Mouse (Mus musculus) brown adipose tissue, adult 24 weeks (tissue): ENCODE data around the gene Prkch. TPM values are rescaled to one million over a fixed set of nuclear protein-coding genes. Genes with fewer than 3 reads are reported as not detected.

Source experiments
- H3K27ac ChIP-seq: fragments of 200-500 bp; replicated peaks from 2 replicates; pipeline ENCODE4 v1.5.1; 2012; ENCODE audit warnings: low read depth, mild to moderate bottlenecking, low read length
- H3K4me1 ChIP-seq: fragments of 200-500 bp; 2 replicates; pipeline ENCODE4 v1.6.1; 2012; ENCODE audit warnings: low read length, mixed read lengths; ENCODE audit not compliant: control insufficient read depth, insufficient read depth, insufficient read length
- H3K4me3 ChIP-seq: fragments of 200-500 bp; 2 replicates; pipeline ENCODE4 v1.5.1; 2012; ENCODE audit warnings: low read depth, mild to moderate bottlenecking, low read length, moderate library complexity; ENCODE audit not compliant: insufficient read depth
- polyA plus RNA-seq: library from polyadenylated mRNA; stranded (reverse); fragments of >200 nt; gene quantifications from 2 replicates; pipeline ENCODE4 v1.2.4, GENCODE M21; 2012; ENCODE audit not compliant: missing spikeins, insufficient read depth, insufficient read length

Gene Prkch
- polyA plus RNA-seq, 1 experiment = 2.7 TPM

DNA sequence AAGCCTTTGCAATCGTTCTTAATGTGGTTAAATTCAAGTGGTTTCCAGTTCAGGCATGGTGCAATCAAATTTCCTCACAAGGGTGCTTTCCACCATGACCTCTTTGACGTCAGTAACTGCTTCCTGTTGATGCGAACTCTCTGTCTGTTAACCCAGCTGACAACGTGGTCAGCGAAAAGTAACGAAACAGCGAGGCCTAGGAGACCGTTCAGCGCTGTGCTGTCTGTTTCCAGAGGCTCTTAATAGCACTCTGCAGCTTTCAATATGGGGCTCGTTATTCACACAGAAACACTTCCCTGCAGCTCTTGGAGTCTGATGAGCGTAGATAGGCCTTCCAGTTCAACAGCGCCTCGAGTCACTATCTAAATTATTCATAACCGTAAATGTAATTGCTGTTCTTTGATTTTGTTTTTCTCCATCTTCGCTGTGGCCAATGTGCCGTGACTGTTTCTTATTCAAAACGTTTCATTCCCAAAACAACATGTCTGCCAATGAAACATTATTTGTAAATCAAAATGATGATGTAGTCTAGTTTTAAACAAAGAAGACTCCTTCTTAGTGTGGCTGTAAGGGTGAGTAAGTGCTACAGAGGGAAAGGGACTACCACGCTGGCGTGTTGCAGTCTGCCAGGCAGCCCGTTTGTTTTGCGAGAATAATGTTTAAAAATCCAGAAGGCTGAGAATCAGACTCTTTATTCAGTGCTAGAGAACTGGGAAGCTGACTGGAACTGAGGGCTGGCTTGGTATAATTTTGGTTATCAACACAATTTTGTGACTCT is 131.5 kb downstream of the Prkch start:
- Histone ChIP-seq H3K4me1 (peaks cover 8% of the 10 kb centered on the region; the same call in 1 of the 2 replicates), H3K27ac (no peak overlapping the region), H3K4me3 (no peak overlapping the region)

DNA sequence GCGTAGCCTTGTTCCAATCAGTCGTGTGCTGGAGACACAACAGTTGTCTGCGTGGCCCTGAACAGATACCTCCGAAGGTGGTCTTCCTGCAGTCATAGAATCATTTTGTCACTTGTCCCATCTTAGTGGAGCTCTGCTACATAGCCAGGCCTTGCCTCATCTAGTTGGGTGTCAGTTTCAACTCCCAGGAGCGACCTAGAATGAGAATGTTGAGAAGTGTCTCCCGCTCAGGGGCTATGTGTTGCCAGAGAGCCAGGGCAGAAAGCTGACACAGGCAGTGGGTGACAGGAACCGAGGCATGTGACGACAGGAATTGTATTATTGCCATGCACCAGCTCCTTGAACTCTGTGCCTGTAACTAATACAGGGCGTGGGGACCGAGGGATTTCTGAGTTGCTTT is 133.4 kb downstream of the Prkch start:
- Histone ChIP-seq H3K4me1 (peaks cover 15% of the 10 kb centered on the region), H3K4me3 (no peak overlapping the region), H3K27ac (no peak overlapping the region)

DNA sequence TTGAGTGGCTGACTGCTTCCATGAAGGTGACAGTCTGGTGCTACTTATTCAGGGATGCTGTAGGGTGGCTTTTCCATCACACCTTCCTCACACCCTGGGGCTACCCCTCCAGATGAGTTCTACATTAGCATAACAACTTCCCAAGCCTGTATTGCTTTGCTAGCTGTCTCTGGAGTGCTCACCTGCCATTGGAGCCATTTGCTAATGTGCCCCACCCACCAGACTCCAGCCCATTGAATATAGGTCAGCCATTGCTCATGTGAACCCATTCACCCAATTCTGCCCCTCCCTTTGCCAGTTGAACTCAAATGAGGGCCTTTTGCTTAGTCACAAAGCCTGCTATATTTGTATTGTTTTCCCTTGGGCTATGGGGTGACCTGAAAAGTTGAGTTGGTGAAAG is 135.2 kb downstream of the Prkch start:
- Histone ChIP-seq H3K4me1 (peaks cover 8% of the 10 kb centered on the region), H3K4me3 (no peak overlapping the region), H3K27ac (no peak overlapping the region)

DNA sequence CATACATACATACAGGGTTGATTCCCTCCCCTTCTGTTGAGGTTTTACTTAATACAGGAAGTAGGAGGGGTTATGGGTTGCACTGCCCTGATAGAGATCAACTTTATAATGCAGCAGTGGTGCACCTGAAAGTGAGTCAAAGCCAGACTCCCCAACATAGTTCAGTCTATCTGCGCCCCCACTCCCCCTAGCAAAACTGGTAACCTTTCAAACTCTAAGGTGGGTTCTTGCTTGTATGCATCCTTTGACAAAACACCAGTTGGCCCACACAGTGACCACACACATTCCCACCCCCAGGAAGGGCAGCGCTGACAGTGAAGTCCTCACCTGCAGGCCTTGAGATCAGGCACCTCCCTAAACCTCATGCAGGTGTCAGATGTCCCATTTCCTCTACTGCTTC is 135.9 kb downstream of the Prkch start:
- Histone ChIP-seq H3K27ac (no peak overlapping the region), H3K4me3 (no peak overlapping the region)

DNA sequence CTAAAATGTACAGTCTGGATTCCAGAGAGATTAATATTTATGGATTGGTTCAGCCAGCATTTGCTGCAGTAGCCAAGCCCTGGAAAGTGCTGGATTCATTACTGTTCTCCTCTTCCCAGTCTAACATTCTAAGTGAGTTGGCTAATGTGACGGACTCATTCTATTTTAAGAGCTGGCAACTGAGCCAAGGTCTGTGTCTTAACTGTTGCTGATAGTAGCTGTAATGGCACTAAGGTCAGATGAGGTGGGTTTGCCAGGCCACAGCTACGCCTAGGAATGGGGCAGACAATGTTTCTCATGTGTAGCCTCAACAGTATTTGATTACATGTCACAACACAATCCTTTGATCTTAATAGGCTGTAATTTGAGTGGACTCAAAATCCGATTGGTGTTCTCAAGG is 137.5 kb downstream of the Prkch start:
- Histone ChIP-seq H3K4me3 (no peak overlapping the region), H3K4me1 (peaks cover 7% of the 10 kb centered on the region), H3K27ac (no peak overlapping the region)

More for the DNA sequence above, 135.9 kb downstream of the Prkch start:
- peaks cover 7% of the 10 kb centered on the region for H3K4me1 ChIP-seq

DNA sequence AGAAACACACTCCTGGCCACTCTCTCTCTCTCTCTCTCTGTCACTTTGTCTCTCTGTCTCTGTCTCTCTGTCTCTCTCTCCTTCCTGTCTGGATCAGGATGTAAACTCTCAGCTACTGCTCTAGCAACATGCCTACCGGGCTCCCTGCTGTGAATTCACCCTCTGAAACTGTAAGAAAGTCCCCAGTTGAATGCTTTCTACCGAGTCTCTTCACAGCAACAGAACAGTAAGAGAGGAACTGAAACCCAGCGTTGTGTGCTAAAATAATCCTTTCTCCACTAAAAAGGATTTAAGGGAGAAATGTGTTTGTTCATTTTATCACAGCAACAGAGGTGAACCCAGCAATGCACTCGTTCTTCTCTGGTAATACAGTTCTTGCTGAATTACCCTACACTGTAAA is 138.5 kb downstream of the Prkch start:
- H3K4me3 ChIP-seq = no peak overlapping the region
- no peak overlapping the region for H3K27ac ChIP-seq
- peaks cover 7% of the 10 kb centered on the region for H3K4me1 ChIP-seq

DNA sequence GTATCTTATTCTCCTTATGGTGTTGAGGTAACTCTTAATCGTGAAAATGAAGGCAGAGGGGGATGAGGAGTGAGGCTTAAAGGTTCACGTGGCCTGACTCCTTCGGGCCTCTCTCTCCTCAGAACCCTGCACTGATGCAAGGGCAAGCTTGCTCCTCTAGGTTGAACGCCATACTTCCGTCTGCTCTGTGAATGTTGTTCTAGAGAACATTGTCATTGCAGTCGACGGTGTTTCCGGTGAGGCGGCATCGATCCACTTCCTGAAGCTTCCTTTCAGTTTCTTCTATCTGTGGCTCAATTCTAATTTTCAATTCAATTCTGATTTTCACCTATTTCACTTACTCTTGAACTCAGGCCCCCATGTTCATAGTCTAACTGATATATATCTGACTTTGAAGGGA is 139.3 kb downstream of the Prkch start:
- Histone ChIP-seq H3K4me3 (no peak overlapping the region), H3K27ac (no peak overlapping the region), H3K4me1 (peaks cover 7% of the 10 kb centered on the region)

DNA sequence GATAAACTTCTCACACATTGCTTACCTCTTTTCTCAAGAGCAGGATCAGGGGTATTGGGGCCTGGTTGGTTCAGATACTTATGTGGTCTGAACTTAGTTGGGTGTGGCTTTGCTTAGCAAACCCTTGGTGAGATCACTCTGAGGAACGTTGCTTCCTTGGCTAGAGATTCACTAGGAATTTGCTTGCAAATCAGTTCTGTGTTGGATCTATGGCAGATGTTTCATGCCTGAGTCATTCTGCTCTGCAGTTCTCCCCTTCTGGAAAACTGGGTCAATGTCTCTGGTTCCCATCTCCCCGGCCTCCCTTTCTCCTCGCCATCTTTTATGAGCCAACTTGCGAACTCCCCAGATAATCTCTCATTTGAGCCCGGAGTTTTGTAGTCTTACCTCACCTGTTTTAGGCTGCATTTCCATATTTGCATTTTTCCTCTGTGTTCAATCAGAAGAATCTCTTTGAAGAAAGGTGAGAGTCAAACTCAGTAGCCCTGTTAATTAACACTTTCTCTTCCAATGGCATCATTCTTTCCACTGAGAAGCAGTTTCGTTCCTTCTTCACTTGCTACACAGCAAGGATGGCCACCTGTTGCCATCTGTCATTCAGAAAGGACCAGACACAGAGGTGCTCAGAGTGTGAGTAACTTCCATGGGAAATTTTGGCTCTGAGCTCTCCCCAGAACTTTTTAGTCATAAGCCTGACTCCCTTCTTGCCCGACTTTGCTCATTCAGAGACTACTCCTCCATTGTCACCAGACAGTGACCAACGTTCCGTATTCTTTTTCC is 141.4 kb downstream of the Prkch start:
- Histone ChIP-seq H3K4me1 (peaks cover 7% of the 10 kb centered on the region), H3K4me3 (no peak overlapping the region), H3K27ac (no peak overlapping the region)

DNA sequence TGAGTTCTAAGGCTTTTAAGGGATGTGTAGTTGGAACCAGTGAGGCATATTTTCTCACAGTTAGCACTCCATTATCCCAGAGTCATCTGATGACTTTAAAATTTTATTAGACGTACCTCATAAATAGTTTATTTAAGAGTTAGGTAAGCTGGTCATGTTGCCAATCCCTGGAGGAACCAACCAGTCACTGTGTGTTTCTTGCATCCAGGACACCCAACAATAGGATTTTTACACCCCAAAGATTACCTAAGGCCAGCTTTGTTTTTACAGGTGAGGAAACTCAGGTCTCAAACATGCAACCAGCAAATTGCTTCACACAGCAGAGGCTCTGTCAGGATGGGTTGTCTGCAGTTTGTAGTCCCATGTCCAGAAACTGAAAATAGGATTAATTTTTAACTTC is 142.4 kb downstream of the Prkch start:
- Histone ChIP-seq H3K4me3 (no peak overlapping the region), H3K27ac (no peak overlapping the region), H3K4me1 (peaks cover 3% of the 10 kb centered on the region; the same call in 1 of the 2 replicates)

DNA sequence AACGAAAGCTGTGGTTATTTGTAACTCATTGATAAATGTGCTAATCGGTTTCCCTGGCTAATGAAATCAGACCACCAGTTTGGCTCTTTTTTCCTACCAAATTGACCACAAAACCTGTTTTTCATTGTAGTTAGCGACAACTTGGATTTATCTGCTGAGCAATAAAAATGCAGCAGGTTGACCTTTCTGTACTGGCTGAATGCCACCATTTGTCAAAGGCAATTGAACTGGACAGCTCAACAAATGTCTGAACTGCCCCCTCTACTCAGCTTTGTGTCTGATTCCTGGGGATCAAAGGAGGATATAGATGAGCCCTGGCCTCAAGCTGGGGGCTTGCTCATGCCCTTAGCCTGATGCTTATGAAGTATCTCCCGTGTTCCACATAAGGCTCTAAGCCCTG is 146.0 kb downstream of the Prkch start:
- no peaks in the 10 kb centered on the region for H3K4me1 ChIP-seq
- no peak overlapping the region for H3K4me3 ChIP-seq
- H3K27ac ChIP-seq = no peak overlapping the region

DNA sequence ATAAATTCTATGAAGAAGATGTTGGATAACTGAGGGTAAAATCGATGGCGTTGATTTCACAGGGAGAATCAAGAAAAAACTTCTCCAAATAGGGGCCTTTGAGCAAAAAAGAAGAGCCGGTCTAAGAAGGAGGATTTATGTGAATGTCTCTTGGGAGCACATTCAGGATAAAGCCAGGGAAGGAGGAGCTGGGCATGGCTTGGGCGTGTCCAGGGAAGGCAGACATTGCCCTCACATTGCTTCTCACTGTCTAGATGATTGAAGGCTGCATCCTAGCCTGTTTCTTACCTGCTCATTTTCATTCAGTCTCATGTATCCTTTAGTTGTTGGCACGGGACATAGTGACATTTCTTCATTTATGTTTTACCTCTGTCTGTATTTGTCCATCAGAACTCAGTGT is 146.5 kb downstream of the Prkch start:
- Histone ChIP-seq H3K27ac (no peak overlapping the region), H3K4me3 (no peak overlapping the region)

DNA sequence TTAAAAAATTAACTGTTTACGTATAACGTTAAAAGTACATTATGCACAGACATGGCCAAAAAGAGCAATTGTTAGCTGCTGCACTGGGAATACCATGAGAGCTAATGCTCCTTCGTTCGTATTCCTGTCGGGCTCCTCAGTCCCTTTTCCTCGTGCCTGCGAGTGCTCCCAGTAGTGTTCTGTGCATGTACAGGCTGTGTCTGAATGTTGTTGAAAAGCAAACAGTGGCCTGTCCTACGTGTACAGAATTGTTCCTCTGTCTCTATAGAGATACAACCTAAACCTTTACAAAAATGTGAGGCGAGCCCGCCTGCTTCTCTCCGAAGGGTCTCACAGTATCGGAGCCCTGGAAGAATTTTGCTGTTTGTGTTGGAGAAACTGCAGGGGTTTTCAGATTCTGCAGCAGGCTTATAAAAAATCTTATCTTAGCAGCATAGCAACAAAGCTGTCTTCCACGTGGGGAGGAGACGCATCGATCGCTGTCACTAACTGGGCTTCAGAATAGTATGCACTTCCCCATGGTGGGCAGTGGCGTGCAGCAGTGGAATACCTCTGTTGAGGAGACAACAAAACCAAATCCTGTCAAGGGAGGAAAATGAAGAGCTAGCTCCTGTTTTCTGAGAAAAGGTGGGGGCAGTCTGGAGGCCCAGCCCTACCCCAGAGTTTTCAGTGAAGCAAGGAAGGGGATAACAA is 147.4 kb downstream of the Prkch start:
- Histone ChIP-seq H3K27ac (no peak overlapping the region), H3K4me3 (no peak overlapping the region), H3K4me1 (no peaks in the 10 kb centered on the region)

More for the DNA sequence above, 146.5 kb downstream of the Prkch start:
- H3K4me1 ChIP-seq = no peaks in the 10 kb centered on the region

DNA sequence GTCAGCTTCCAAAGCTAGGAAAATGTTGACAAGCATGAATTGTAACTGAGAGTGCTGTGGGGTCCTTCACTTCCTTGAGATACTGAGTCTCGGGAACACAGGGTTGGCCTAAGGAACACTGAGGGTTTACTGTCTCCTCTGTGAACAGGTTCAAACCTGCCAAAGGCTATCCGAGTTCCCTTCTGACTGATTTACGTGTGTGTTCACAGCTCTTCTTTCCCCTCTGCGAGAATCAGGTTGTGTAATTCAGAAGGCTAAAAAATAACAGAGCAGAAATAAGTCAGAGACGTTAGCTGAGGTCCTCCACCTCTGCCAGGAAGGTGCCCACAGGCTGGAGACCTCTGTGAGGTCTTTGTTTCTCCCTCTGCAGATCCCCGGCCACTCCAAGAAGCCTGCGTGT is 148.3 kb downstream of the Prkch start:
- Histone ChIP-seq H3K4me3 (no peak overlapping the region), H3K4me1 (no peaks in the 10 kb centered on the region; the same call in 1 of the 2 replicates), H3K27ac (no peak overlapping the region)

DNA sequence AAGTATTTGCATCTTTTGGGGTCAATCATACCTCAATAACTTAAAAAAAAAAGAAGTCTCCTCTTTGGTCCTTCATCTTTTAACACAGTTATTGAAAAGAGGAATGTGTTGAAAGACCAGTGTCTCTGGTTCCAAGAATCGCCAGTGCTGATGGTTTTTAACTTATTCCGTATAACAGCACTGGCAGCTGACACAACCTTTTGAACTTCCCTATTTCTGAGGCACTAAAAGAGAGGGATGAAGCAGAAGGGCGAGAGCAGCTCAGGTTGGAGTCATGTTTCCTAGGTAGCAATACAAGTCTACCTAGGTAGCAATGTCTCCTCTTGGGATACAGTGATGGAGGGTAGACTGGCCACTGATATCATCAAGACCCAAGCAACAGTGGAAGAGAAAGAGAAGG is 152.3 kb downstream of the Prkch start:
- Histone ChIP-seq H3K4me1 (peaks cover 20% of the 10 kb centered on the region), H3K27ac (no peak overlapping the region), H3K4me3 (no peak overlapping the region)

DNA sequence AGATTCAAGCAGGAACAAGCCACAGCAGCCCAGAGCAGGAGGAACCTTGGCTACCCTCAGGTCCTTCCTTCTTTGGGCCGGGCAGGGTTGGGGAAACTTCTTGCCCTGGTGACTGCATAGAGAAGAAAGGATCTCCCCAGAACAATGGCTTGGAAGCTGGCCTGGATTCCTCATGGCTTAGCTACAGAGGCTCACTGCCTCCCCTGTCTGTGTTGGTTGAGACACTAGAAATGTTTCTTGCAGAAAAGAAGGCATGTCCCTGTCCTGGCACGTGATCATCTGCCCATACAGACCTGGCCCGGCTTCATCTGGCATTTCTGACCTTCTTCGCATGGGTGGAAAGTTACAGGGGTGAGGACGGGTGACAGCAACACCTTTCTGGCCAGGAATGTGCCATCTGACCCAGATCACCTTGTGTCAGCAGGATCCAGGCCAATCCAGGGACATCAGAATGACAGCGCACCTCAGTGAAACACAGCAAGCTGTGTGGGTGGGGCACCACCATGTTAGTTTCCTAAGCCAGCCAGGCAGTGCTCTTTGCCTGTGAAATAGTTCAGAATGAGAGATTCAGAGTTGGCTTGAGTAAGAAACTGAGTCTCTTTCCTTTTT is 155.1 kb downstream of the Prkch start:
- Histone ChIP-seq H3K27ac (peak overlapping the region; percentile 25), H3K4me1 (peaks cover 20% of the 10 kb centered on the region), H3K4me3 (no peak overlapping the region)
